Mouse (Mus musculus) thymus, postnatal 0 days (tissue): ENCODE data around the gene Nav2. TPM values are rescaled to one million over a fixed set of nuclear protein-coding genes. Genes with fewer than 3 reads are reported as not detected.

Experiments used
- DNase-seq: peaks from one replicate; pipeline ENCODE4 v3.0.0-alpha.2; 2015; ENCODE audit warnings: low spot score
- polyA plus RNA-seq: library from polyadenylated mRNA; unstranded; fragments of >200 nt; fragmentation: Nextera tagmentation; extraction: Ambion mirVana; gene quantifications from 2 replicates; pipeline ENCODE4 v1.2.1, GENCODE M21; 2015

The Nav2 gene
- polyA plus RNA-seq, 1 experiment from 2014 or later, result 26.8 TPM

DNA sequence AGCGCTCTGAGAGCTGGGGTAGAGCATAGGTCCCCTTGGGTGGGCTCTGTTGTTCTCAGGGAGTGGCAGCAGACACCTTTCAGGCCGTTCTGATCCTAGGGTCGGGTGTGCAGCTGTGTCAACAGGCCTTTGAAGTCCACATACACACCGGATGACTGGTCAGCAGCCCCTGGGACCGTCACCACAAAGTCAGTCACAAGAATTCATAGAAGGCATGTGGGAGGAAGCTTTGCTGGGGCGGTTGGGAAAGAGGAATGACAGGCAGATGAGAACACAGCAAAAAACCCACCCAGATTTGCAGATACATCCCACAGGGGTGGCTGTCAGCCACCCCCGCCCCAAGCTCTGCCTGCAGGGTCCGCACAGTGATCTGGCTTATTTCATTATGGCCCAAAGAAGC is 20.5 kb upstream of the Nav2 start:
- peak; percentile 22 for DNase-seq

DNA sequence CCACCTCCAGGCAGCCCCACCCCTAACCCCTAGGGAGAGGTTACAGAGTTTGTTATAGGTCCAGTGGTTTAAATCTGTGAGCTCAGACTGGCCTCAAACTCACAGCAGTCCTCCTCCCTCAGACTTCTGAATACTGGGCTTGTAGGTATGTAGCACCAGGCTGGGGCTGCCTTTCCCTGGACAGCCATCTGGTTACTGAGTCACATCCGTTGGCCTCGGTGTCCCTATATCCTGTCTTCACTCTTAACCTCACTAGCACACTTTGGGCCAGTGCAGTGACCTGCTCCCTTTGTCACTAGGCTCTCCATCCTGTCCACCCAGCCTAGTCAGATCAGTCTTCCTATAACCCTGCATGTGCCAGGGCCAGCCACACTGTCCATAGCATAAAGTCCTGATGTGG is 19.8 kb upstream of the Nav2 start:
- no peak for DNase-seq

DNA sequence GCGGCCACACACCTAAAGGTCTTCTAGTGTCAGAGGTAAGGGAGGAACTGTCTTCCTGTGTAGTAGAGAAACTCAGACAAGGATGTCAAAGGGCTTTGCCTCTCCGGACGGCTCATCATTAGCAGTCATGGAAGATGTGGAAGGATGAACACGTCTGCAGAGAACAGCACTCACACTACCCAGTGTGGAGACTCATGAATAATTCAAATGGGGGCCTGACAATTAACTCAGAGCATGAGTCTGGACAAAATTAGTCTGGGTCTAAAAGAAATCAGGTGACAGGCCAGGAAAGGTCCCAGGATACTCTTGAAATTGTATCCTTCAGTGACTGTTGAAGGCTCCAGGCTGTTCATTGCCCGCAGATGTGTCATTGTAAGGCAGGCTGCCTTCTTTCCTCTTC is 17.5 kb upstream of the Nav2 start:
- DNase-seq, result no peak

DNA sequence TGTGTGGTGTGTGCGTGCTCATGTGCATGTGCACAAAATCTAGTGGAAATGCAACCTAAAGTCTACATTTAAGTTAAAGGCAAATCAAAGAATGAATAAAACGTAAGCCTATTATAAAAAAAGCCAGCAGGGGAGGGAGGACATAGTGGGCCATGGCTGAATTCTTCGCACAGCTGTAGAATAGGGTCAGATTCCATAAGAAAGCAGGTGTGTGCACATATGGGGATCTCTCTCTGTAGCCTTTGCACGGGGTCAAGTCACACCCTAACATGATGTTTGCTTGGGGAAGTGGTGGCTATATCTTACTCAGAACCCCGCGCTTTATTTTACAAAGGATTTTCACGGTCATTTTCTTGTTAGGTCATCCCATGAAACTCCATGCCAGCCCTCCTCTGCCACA is 15.4 kb upstream of the Nav2 start:
- no peak for DNase-seq

DNA sequence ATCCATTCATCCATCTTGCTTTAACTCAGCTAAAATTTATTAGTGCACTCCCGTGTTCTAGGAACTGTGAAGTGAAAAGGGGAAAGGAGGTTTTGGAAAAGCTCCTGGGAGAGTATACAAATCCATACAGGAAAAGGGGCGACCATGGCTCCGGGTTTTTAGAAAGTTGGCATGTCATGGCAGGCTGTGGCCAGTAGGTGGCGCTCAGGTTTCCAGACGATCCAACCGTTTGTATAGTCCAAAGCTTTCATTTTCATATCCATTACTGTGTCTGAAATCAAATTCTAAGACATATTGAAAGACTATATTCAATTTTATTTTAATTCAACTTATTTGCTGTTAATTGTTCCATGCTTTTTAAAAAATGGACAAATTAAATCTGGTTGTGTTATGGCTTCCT is 14.4 kb upstream of the Nav2 start:
- peak; percentile 51 for DNase-seq

DNA sequence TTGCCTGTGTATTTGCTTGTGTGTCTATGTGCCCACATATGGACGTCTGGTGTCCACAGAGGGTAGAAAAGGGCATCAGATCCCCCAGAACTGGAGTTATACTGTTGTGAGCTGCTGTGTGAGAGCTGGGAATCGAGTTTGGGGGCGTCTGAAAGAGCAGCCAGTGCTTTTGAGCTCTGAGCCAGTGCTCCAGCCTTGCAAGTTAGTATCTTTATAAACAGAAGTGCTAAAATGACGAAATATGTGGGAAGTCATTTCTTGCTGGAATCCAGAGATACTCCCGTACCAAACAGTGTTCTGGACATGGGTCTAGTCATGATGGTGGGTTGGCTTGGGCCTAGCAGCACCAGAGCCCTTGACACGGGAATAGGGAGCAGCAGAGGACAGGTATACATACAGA is 13.8 kb upstream of the Nav2 start:
- DNase-seq, result no peak

DNA sequence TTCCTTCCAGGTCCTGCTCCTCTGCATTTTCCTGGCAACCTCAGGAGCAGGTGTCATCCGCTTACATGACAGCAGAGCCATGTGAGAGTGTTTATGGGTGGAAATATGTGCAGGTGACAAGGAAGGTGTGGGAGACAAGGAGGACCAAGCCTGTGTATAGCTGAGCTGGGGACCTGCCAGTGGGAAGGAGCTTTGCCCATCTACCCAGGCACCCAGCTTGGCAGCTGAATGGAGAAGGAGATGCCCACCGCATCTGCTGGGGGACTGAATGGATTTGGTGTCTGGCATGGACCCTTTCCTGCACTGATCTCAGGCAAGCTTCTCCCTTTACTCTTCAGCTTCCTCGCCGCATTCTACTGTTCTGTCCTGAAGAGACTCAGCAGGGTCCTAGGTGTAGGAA is 13.0 kb upstream of the Nav2 start:
- DNase-seq, result no peak

DNA sequence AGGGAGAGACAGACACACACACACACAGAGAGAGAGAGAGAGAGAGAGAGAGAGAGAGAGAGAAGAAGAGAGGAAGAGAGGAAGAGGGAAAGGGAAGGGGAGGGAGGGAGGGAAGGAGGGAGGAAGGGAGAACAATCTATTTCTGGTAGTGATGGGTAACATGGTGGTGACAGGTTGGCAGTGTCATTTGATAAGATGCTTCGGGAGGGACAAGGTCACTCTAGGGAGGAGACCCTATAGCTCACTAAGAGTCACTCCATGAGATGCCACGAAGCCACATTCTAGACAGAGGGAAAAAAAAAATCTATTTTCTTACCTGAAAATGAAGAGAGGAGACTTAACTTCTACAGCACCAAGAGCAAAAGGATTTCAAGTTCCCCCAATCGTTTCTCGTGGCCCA is 12.5 kb upstream of the Nav2 start:
- no peak for DNase-seq

DNA sequence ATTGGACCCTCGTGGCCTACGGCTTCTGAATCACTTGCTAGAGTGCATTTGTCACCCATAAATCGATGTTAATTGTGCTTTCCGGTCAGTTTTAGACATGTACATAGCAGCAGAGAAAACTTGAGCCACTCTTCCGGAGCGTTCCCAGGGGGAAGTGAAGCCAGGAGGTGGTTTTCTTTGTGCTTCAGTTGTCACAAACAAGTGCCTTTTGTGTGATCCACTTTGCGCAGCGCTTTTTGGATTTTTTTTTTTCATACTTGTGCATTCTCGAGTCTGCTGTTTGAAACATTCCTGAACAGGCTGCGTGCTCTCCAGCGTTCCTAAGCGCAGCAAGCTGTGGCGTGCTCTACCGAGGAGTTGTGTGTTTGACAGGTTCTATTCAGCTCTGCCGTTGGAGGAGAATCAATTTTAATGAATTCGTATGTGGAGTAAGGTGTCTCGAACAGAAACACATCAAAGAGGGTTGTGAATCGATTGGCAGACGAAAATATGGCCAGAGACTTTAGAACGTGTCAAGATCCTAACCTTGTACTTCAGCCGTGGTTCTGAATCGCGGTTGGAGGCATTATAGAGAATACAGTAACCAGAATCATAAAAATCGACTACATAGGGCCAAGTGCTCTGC is 10.9 kb upstream of the Nav2 start:
- no peak for DNase-seq

DNA sequence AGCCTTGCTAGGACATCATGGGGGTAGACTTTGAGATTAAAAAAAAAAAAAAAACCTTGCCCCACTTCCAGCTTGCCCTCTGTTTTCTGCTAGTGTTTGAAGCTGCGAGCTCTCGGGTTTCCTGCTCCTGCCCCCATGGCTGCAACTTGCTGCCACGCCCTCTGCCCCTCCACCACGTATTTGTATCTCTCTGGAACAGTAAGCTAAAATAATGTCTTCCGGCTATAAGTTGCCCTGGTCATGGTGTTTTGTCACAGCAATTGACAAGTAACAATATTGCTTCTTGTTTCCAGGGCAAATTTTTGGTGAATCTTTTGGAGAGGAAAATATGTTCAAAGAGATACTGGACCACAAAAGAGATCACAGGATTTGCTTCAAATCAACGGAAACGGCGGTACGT is 10.1 kb upstream of the Nav2 start:
- DNase-seq, result peak; percentile 46

DNA sequence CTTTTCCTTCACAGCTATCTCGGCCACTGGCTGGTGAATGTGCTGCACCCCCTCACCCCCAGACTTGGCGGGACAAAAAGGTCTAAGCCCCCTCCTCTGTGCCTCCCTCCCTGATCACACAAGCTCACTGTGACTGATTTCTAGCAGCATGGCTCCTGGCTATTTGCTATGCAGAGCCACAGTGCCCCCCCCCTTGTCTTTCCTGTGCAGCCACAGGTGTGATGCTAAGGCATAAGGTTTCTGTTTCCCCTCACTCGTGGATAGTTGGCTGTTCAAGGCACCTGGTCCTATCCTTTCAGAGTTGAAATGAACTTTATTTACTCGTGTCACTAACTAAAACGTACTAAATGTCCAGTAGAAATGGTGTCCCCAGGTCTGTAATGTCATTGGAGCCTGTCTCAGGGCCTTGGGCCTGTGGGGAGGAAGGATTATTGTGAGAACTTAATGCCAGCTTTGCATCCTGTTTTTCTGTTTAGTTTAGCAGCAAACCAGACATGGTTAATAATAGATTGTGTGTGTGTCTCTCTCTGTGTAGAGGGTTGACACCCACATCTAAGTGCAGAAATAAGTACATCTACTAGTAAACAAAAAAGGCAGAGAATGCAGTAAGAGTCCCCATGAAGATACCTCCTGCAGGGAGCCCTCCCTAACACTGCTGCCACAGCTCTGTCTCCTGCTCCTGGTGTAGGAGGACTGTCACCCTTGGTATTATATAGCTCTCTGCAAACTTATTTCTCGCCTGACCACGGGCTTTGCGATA is 7.9 kb upstream of the Nav2 start:
- DNase-seq, result no peak

DNA sequence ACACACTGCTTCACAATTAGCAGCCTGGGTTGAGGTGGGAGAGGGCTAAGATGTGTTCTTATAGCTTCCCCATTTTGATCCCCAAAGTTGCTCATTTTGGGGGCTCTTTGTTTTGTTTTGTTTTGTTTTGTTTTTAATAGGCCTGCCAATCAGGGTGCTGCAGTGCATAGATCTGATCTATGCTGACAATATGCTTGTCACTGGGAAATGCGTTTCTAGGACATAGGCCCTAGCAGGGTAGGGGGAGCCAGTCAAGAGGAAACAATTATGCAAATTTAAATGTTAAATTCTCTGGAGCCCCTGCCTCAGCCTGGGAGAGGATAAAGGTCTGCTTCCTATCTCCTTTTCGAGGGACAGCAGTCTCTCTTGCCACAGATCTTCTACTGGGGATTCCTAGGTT is 6.1 kb upstream of the Nav2 start:
- DNase-seq, result no peak

DNA sequence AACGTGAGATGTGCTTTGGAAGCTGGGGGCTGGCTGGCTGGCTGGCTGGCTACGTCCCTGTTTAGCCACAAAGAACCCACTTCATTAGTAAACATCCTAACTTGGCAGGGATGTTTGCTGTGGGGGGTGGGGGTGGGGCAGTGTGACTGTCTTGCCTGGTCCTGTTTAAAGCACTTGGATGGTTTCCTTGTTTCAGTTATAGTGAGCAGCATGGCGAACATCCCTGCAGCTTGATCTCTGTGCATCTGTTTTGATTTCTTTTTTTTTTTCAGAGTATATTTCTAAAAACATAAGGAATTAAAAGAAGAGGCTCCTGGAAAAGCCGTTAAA is 791 bp downstream of the Nav2 start:
- DNase-seq, result no peak

DNA sequence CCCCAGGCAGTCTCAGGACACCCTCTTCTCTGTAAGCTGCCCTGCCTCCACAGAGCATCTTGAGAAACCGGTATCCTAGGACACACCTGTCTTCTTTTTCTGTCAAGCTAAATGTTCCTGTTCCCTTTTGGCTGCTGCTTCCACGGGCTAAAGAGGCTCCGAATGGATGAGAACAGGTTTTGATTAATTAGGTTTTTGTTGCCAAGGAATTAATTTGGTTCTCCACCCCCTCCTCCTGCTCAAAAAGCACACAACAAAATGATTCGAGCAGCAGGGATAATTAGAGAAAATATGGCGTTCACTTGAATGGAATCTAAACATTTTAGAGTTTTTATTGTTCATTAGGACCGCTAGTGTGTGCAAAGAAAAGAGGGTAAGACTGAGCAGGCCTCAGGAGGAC is 1.8 kb downstream of the Nav2 start:
- DNase-seq, result no peak

DNA sequence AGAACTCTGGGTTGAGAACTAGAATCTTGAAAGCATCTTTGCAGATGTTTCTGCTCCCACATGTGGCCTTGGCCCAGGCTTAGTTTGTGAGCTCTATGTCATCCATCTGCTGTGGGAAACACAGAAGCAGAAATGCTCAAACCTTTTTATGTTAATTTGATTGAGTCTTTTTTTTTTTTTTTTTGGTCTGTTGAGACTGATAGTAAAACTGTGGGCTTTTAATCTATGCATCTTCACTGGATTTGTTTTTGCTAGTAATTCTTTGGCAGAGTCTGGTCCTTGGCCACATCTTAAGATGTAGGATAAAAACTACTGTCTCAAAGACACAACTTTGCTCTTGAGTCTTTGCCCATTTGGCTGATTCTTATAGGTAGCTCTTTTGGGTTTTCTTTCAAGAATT is 2.6 kb downstream of the Nav2 start:
- no peak for DNase-seq

DNA sequence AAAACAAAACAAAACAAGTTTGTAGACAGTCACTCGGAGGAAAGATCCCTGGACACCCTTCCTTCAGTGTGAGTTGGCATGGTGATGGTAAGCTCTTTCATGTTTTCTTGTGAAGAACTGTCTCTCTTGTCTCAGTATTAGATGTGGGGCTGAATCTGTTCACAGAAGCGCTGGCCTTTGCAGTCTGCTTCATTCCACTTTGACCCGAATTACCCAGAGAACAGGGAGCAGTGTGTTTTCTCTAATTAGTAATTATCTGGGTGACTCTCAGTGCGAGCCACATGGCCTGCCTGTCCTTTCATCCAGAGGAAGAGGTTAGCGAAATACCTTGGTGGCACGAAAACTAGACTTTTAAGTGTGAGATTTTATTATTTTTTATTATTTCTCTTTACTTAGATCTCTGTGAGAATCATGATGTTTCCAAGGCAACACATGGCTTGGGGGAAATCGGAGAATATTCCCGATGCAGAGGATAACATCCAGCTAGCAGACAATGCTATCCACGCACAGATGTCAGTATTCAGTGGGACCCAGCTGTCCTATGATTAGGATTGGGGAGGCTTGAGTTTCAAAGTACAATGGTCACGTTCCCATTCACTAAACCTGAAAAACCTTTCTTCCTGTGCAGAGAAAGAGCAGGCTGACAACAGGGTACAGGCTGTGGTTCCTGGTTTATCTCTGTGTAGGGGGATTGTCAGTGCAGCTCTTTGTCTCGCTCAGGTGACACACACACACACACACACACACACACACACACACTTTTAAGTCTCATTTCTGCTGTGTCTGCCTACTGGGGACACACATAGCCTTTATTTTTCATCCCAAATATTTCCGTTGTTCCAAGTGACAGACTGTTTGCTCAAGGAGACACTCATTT is 6.4 kb downstream of the Nav2 start:
- no peak for DNase-seq

DNA sequence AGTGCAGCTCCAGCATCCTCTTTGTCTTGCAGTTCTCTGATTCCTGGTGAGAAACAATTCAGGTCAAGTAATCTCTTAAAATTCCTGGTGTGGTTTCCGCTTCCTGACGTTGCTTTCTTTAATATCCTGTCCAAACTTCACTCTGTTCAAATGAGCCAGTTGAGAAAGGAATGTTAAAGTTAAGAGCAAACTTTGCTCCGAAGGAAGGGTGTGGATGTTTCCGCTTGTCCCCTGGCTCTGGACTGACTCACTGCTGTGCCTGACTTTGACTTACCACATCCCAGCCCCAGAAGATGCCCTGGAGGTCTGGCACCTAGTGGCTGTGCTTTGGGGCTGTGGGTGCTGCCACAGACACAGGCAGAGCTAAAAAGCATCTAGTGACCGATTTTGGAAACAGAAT is 8.9 kb downstream of the Nav2 start:
- no peak for DNase-seq

DNA sequence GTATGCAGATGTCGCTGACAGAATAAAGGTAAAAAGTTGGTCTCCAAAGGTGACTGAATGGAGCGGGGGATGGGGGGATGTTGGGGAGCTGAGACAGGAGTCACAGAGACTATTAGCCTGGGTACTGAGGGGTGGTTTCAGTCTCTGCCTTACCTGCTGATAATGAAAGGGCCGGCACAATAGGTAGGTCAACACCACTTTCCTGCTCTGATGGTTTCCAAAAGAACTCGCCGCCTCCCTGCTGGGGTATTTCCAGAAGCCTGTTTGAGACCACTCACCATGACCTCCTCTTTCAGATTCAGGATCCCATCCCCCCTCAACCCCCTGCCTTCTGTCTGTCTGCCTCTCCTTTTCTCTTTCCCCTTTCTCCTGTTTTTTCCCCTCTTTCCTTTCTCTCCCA is 9.5 kb downstream of the Nav2 start:
- no peak for DNase-seq

DNA sequence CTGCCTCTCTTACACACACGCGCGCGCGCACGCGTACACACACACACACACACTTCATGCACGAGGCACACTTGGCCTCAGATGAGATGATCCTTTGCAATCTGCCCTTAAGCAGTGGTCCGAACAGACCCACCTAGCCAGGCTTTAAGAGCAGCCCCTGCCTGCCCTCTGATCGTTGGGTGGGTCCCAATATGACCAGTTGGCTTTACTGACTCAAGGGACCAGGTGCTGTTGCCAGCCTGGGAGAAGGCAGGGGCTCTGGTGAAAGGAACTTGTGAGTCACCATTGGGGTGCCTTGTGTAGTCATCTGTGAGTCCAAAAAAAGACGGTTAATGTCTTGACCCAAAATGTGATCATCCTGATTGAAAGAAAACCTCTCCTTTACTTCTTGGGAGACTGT is 9.9 kb downstream of the Nav2 start:
- no peak for DNase-seq

DNA sequence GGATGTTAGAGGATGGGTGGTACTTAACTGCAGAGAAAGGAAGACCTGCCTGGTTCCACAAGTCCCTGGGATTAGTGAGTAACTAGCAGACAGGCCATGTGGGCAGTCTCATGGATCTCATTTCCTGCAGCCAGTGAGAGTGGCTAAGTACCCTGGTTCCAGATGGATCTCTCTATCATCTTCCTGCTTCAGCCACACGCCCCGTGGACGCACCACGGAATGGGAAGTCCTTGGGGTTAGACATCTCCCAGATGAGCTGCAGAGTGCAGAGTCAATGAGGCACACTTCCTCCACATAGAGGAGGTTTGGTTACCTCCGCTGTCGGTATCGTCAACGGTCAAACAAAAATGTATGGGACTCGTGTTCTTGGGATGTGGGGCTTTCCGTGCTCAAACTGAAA is 15.1 kb downstream of the Nav2 start:
- DNase-seq, result no peak

DNA sequence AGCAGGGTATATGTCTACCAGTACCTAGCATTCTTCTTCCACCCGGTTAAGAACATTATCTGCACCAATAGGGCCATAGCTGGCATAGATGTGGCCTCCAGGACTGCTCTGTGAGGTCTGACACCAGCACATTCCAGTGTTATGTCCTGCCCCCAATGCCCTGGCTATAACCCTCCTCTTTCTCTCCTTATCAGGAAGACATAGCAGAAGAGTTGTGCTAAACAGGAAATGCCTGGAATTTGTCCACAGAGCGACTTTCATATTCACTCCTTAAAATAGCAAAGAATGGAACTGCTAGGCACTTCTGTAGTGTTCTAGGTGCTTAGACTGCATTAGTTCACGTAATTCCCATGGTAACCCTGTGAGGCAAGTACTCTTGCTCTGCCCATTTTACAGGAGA is 16.7 kb downstream of the Nav2 start:
- DNase-seq, result no peak

DNA sequence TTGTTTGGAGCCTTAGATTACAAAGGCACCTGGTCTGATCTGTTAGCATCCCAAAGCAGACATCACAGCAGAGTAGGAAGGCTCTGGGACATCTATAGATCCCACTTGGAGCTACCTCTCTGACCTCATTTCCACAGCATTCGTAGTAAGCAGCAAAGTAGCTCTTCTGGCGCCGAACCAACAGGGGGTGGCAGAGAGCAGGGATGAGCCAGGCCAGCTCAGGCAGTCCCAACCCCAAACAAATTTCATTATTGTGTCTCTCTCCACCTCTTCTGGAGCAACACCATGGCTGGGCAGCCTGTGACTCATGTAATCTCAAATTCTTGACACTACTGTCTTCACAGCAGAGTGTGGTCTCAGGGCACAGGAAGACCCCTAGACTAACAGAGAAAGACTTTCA is 19.8 kb downstream of the Nav2 start:
- peak; percentile 61 for DNase-seq

DNA sequence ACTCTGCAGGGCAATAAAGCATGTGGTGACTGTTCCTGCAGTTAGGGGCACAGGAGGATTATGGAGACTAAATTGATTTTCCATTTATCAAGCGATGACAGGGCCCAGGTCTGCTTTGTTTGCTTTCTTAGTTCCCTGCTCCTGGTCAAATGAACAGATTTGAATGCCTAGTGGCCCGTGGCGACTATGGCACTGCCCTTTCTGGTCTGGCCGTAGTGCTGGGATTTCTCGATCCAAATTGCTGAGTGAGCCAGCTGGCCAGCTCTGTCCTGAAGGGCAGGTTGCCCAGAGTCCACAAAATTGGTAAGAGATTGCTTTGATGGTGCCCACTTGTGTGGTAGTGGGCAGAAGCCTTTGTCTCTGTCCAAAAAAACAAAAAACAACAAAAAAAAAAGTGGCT is 21.9 kb downstream of the Nav2 start:
- no peak for DNase-seq
